Mouse (Mus musculus): ENCODE measurements around the gene Gmds. TPM values are rescaled to one million over a fixed set of nuclear protein-coding genes. Genes with fewer than 3 reads are reported as not detected.

The Gmds gene
- polyA plus RNA-seq, 1 experiment from 2014 or later: 28.4 TPM

DNA sequence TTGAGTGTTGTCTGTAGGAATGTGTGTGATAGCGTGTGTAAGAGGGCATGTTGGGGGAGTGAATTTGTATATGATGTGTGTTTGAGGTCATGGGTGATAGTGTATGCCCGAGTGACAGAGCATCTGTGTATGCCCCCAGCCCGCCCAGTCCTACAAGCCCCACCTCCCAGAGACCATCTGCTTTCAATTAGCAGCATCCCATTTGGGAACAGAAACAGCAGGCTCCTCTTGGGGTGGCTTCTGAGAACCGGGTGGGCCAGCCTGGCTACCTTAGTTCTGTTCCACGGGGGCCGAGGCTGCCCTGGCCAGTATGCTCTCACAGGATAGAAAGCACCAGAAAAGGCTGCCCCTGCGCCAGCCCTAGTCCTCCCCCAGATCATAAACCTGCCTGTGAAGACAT, 520.2 kb downstream of the Gmds start:
- Histone ChIP-seq H3K4me1 (peaks cover 69% of the 10 kb centered on the region), H3K27ac (no peak overlapping the region), H3K36me3 (replicated peaks) (no peaks in the 10 kb centered on the region), H3K27me3 (ENCODE audit: poor library complexity, severe bottlenecking) (peaks cover 97% of the 10 kb centered on the region), H3K4me3 (no peak overlapping the region), H3K9me3 (no peaks in the 10 kb centered on the region)
- no peak for DNase-seq (ENCODE audit: extremely low spot score, low spot score)
- 48% methylated on average over 7 of the region's 7 CpGs for WGBS

- peak; percentile 37 for DNase-seq (ENCODE audit: extremely low spot score, low spot score)
- 13% methylated on average over 15 of the region's 15 CpGs for WGBS
- Histone ChIP-seq H3K4me1 (peaks cover 63% of the 10 kb centered on the region), H3K4me3 (no peak overlapping the region), H3K36me3 (replicated peaks) (0 out of 2 replicates have a peak, but pooled peaks cover 5% of the 10 kb centered on the region), H3K27me3 (ENCODE audit: poor library complexity, severe bottlenecking) (peaks cover 100% of the 10 kb centered on the region), H3K27ac (peak overlapping the region; percentile 54; the same call in 1 of the 2 replicates), H3K9me3 (no peaks in the 10 kb centered on the region)
Observed at GRCm38 (mm10) chr13:31815383-31816003, 523.0 kb downstream of the Gmds start.

- H3K4me1 ChIP-seq: peaks cover 59% of the 10 kb centered on the region
- peak overlapping the region; percentile 86 for H3K27ac ChIP-seq
- H3K27me3 ChIP-seq (ENCODE audit: poor library complexity, severe bottlenecking): peaks cover 100% of the 10 kb centered on the region
- H3K4me3 ChIP-seq: peak overlapping the region; percentile 64
- DNase-seq (ENCODE audit: extremely low spot score, low spot score): no peak
- H3K36me3 ChIP-seq (replicated peaks): peaks cover 15% of the 10 kb centered on the region; the same call in 1 of the 2 replicates
- H3K9me3 ChIP-seq: no peaks in the 10 kb centered on the region
- WGBS: 35% methylated on average over 2 of the region's 2 CpGs
Observed at GRCm38 (mm10) chr13:31812701-31813100, 525.8 kb downstream of the Gmds start.

DNA sequence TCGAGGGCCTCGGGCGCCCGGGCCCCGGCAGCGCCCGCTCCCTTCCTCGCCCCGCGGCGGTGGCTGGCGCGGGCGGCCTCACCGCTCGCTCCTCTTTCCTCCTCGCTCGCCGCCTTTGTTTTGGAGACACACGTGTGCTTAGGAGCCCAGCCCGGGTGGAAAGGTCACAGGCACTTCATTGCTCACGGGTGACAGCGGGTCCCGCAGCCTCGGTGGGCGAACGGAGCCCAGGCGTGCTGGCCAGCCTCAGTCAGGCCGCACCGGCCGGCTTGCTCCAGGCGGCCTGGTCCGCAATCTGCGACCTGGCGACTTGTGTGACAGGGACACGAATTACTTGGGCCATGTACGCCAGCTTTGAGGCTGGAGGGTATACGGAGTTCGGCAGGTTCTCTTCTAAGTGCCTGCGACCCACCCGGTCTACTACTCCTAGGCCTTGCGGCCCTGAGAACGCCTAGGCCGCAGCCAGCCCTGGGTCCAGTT, 527.0 kb downstream of the Gmds start:
- 2% methylated on average over 42 of the region's 44 CpGs for WGBS
- Histone ChIP-seq H3K9me3 (no peaks in the 10 kb centered on the region), H3K27me3 (ENCODE audit: poor library complexity, severe bottlenecking) (peaks cover 100% of the 10 kb centered on the region), H3K27ac (peak overlapping the region; percentile 86), H3K4me3 (peak overlapping the region; percentile 64), H3K4me1 (peaks cover 69% of the 10 kb centered on the region), H3K36me3 (replicated peaks) (peaks cover 15% of the 10 kb centered on the region; the same call in 1 of the 2 replicates)
- no peak for DNase-seq (ENCODE audit: extremely low spot score, low spot score)

- peak overlapping the region; percentile 86 for H3K27ac ChIP-seq
- H3K4me1 ChIP-seq: peaks cover 67% of the 10 kb centered on the region
- peaks cover 15% of the 10 kb centered on the region; the same call in 1 of the 2 replicates for H3K36me3 ChIP-seq (replicated peaks)
- peaks cover 100% of the 10 kb centered on the region for H3K27me3 ChIP-seq (ENCODE audit: poor library complexity, severe bottlenecking)
- H3K9me3 ChIP-seq: no peaks in the 10 kb centered on the region
- under 1% methylated on average over 45 of the region's 65 CpGs for WGBS
- H3K4me3 ChIP-seq: peak overlapping the region; percentile 64
- peak; percentile 61 for DNase-seq (ENCODE audit: extremely low spot score, low spot score)
Observed at GRCm38 (mm10) chr13:31810693-31811541, 527.6 kb downstream of the Gmds start.

GRCm38 (mm10) chr13:31810375-31810692, 528.2 kb downstream of the Gmds start:
- Histone ChIP-seq H3K4me1 (peaks cover 65% of the 10 kb centered on the region), H3K27me3 (ENCODE audit: poor library complexity, severe bottlenecking) (peaks cover 100% of the 10 kb centered on the region), H3K36me3 (replicated peaks) (peaks cover 15% of the 10 kb centered on the region; the same call in 1 of the 2 replicates), H3K27ac (peak overlapping the region; percentile 86), H3K9me3 (no peaks in the 10 kb centered on the region), H3K4me3 (peak overlapping the region; percentile 64)
- no peak for DNase-seq (ENCODE audit: extremely low spot score, low spot score)
- WGBS: 1% methylated on average over 9 of the region's 9 CpGs

- 5% methylated on average over 6 of the region's 6 CpGs for WGBS
- Histone ChIP-seq H3K36me3 (replicated peaks) (peaks cover 15% of the 10 kb centered on the region; the same call in 1 of the 2 replicates), H3K4me1 (peaks cover 61% of the 10 kb centered on the region), H3K4me3 (peak overlapping the region; percentile 64), H3K27me3 (ENCODE audit: poor library complexity, severe bottlenecking) (peaks cover 100% of the 10 kb centered on the region), H3K9me3 (no peaks in the 10 kb centered on the region), H3K27ac (peak overlapping the region; percentile 88; the same call in 1 of the 2 replicates)
- DNase-seq (ENCODE audit: extremely low spot score, low spot score): no peak
Observed at GRCm38 (mm10) chr13:31809701-31810100, 528.8 kb downstream of the Gmds start.

GRCm38 (mm10) chr13:31808804-31809420, 529.6 kb downstream of the Gmds start:
- 3% methylated on average over 16 of the region's 16 CpGs for WGBS
- peaks cover 100% of the 10 kb centered on the region for H3K27me3 ChIP-seq (ENCODE audit: poor library complexity, severe bottlenecking)

GRCm38 (mm10) chr13:31808116-31808803, 530.3 kb downstream of the Gmds start:
- H3K27ac ChIP-seq: peak overlapping the region; percentile 88
- H3K36me3 ChIP-seq (replicated peaks): peaks cover 15% of the 10 kb centered on the region; the same call in 1 of the 2 replicates
- no peaks in the 10 kb centered on the region for H3K9me3 ChIP-seq
- peaks cover 64% of the 10 kb centered on the region for H3K4me1 ChIP-seq
- DNase-seq (ENCODE audit: extremely low spot score, low spot score): peak; percentile 44
- WGBS: under 1% methylated on average over 72 of the region's 73 CpGs
- peak overlapping the region; percentile 64 for H3K4me3 ChIP-seq
- H3K27me3 ChIP-seq (ENCODE audit: poor library complexity, severe bottlenecking): peaks cover 100% of the 10 kb centered on the region

More at GRCm38 (mm10) chr13:31808804-31809420, 529.6 kb downstream of the Gmds start:
- no peak for DNase-seq (ENCODE audit: extremely low spot score, low spot score)
- no peaks in the 10 kb centered on the region for H3K9me3 ChIP-seq
- peak overlapping the region; percentile 64 for H3K4me3 ChIP-seq
- H3K27ac ChIP-seq: peak overlapping the region; percentile 88
- H3K36me3 ChIP-seq (replicated peaks): peaks cover 15% of the 10 kb centered on the region; the same call in 1 of the 2 replicates
- peaks cover 63% of the 10 kb centered on the region for H3K4me1 ChIP-seq

DNA sequence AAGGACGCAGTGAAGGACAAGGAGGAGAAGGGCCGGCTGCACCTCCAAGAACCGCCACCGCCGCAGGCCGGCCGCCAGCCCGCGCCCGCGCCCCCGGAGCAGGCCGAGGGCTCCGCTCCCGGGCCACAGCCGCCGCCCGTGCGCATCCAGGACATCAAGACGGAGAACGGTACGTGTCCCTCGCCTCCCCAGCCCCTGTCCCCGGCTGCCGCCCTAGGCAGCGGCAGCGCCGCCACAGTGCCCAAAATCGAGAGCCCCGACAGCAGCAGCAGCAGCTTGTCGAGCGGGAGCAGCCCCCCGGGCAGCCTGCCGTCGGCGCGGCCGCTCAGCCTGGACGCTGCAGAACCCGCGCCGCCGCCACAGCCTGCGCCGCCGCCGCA, 530.8 kb downstream of the Gmds start:
- Histone ChIP-seq H3K4me1 (peaks cover 64% of the 10 kb centered on the region), H3K27me3 (ENCODE audit: poor library complexity, severe bottlenecking) (peaks cover 100% of the 10 kb centered on the region), H3K36me3 (replicated peaks) (peaks cover 15% of the 10 kb centered on the region; the same call in 1 of the 2 replicates), H3K9me3 (no peaks in the 10 kb centered on the region), H3K27ac (peak overlapping the region; percentile 88), H3K4me3 (peak overlapping the region; percentile 64)
- WGBS: under 1% methylated on average over 47 of the region's 47 CpGs
- DNase-seq (ENCODE audit: extremely low spot score, low spot score): peak; percentile 39

DNA sequence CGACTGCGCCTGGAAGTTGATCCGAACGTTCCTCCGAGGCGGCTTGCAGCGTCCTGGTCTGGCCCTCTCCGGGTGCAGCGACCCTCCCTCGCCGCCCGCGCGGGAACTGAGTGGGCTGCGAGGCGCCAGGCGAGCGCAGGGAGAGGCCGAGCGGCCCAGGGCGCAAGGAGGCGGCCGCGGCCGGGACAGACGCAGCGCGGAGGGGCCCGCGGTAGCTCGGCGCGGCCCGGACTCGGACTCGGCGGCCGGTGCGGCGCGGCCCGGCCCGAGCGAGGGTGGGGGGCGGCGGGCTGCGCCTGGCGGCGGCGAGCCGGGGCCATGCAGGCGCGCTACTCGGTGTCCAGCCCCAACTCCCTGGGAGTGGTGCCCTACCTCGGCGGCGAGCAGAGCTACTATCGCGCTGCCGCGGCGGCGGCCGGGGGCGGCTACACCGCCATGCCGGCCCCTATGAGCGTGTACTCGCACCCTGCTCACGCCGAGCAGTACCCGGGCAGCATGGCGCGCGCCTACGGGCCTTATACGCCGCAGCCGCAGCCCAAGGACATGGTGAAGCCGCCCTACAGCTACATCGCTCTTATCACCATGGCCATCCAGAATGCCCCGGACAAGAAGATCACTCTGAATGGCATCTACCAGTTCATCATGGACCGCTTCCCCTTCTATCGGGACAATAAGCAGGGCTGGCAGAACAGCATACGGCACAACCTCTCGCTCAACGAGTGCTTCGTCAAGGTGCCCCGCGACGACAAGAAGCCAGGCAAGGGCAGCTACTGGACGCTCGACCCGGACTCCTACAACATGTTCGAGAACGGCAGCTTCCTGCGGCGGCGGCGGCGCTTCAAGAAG, 531.4 kb downstream of the Gmds start:
- H3K27ac ChIP-seq: peak overlapping the region; percentile 88
- DNase-seq (ENCODE audit: extremely low spot score, low spot score): peak; percentile 61
- peaks cover 64% of the 10 kb centered on the region for H3K4me1 ChIP-seq
- peak overlapping the region; percentile 64 for H3K4me3 ChIP-seq
- H3K9me3 ChIP-seq: no peaks in the 10 kb centered on the region
- H3K36me3 ChIP-seq (replicated peaks): peaks cover 15% of the 10 kb centered on the region; the same call in 1 of the 2 replicates
- peaks cover 100% of the 10 kb centered on the region for H3K27me3 ChIP-seq (ENCODE audit: poor library complexity, severe bottlenecking)
- WGBS: under 1% methylated on average over 100 of the region's 101 CpGs

Data from forebrain, embryonic 10.5 days (tissue).